Mouse (Mus musculus) brain, embryonic 18.5 days (tissue): Measurements from ENCODE around the gene Bche.

ENCODE experiments used
- DNase-seq: peaks from one replicate; pipeline ENCODE4 v3.0.0-alpha.2; 2012; ENCODE audit warnings: low read depth, low spot score

Bche gene

GRCm38 (mm10) chr3:73708410-73708714, at the start of gene Bche:
TSS of gene Bche (minus strand) at chr3:73708415.
- no peak for DNase-seq

- no peak for DNase-seq
Observed at GRCm38 (mm10) chr3:73741998-73742397, 33.8 kb upstream of the Bche start.

- DNase-seq: no peak
Observed at GRCm38 (mm10) chr3:73731677-73732076, 23.5 kb upstream of the Bche start.

GRCm38 (mm10) chr3:73729511-73729910, 21.3 kb upstream of the Bche start:
- no peak for DNase-seq

- no peak for DNase-seq
Observed at GRCm38 (mm10) chr3:73725711-73726110, 17.5 kb upstream of the Bche start.

- no peak for DNase-seq
Observed at GRCm38 (mm10) chr3:73724869-73725268, 16.7 kb upstream of the Bche start.

- no peak for DNase-seq
Observed at GRCm38 (mm10) chr3:73717610-73718284, 9.5 kb upstream of the Bche start.

GRCm38 (mm10) chr3:73709871-73710270, 1.7 kb upstream of the Bche start:
- no peak for DNase-seq

GRCm38 (mm10) chr3:73707461-73708409, 480 bp downstream of the Bche start:
- DNase-seq: no peak

GRCm38 (mm10) chr3:73706544-73706943, 1.7 kb downstream of the Bche start:
- no peak for DNase-seq

GRCm38 (mm10) chr3:73698889-73699288, 9.3 kb downstream of the Bche start:
- no peak for DNase-seq

- DNase-seq: no peak
Observed at GRCm38 (mm10) chr3:73673333-73673732, 34.9 kb downstream of the Bche start.

GRCm38 (mm10) chr3:73668172-73668571, 40.0 kb downstream of the Bche start:
- no peak for DNase-seq

GRCm38 (mm10) chr3:73667245-73668131, 40.7 kb downstream of the Bche start:
- no peak for DNase-seq

- no peak for DNase-seq
Observed at GRCm38 (mm10) chr3:73650281-73650680, 57.9 kb downstream of the Bche start.

GRCm38 (mm10) chr3:73647064-73647463, 61.2 kb downstream of the Bche start:
- no peak for DNase-seq

- DNase-seq: no peak
Observed at GRCm38 (mm10) chr3:73611421-73611820, 96.8 kb downstream of the Bche start.

GRCm38 (mm10) chr3:73591757-73592533, 116.3 kb downstream of the Bche start:
- no peak for DNase-seq
